Mouse (Mus musculus): Measurements from ENCODE around the gene Lhcgr. TPM values are rescaled to one million over a fixed set of nuclear protein-coding genes. Genes with fewer than 3 reads are reported as not detected.
"Not testable (repeated sequence)": the region's sequence is repeated elsewhere in the genome, so short reads cannot be mapped to it uniquely, and the experiment has no call there.

The Lhcgr gene
- polyA plus RNA-seq (2016; fragmentation: Nextera tagmentation; extraction: Ambion mirVana), result not detected in 2 replicates

DNA sequence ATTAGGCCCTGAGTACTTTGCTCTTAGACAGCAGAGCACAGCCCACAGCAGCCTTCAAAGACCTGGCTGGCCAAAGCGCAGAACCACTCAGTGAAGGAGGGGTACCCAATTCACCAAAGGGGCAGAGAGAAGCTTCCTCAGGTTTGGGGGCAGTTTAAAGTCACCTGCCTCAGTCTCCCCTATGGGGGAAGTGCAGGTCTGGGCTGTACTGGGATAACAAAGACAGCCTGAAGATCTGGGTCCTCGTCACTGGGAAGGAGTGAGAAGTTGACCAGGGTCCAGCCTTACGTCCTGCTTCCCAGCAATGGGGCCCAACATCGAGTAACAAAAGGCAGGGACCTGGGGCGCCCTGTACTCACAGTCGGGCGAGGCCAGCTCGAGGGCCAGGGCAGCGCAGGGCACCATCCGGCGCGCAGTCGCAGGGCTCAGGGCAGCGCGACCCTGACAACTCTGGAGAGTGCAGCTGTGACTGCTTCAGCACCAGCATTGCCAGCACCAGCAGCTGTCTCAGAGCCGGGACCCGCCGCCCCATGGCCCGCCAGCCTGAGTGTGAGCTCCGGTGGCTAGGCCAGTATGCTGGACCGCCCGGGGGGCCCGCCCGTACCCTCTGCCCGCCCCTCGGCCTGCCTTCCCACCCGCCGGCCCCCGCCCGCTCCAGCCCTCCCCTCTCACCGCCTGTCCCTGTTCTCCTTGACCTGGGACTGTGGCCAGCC lies at the start of gene Lhcgr:
Lhcgr (minus strand) TSS at position 551 of the 713 bp plus-strand sequence.
- peaks cover 14% of the 10 kb centered on the region; the same call in 1 of the 2 replicates for H3K27me3 ChIP-seq (replicated peaks)
- no peaks in the 10 kb centered on the region for H3K36me3 ChIP-seq
- no peak within 1 kb of the TSS for H3K9ac ChIP-seq
- ATAC-seq, result 0 out of 2 replicates have a peak, but pooled peaks have one; percentile 32
- H3K9me3 ChIP-seq (replicated peaks), result no peaks in the 10 kb centered on the region
- no peaks in the 10 kb centered on the region for H3K4me1 ChIP-seq
- 21% methylated on average over 31 of the region's 31 CpGs for WGBS (ENCODE audit: insufficient replicate concordance)
- H3K4me3 ChIP-seq, result no peak within 1 kb of the TSS
- peak within 1 kb of the TSS; percentile 39; the same call in 1 of the 2 replicates for H3K4me2 ChIP-seq
- no peak within 1 kb of the TSS for H3K27ac ChIP-seq

DNA sequence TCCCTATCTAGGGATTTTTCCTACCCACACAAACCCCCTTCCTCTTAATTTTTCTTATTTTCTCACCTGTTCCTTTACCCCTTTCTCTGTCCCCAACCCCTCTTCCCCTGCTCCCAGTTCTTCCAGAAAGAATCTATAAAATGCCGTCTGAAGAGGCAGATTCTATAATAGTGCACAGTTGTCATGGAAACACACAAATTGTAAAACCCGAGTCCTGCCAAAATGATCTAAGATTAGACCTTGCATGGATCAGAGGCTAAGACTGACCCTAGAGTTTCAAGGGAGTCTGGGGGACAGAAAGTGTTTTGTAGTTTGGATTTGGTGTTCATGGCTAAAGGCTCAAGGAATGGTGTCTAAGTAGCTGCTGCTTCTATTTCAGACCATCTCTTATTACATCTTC lies 25.8 kb upstream of the Lhcgr start:
- no peak for ATAC-seq
- Histone ChIP-seq H3K4me3 (no peak overlapping the region), H3K27me3 (replicated peaks) (no peaks in the 10 kb centered on the region), H3K9me3 (replicated peaks) (0 out of 2 replicates have a peak, but pooled peaks cover 8% of the 10 kb centered on the region), H3K4me1 (no peaks in the 10 kb centered on the region), H3K9ac (no peak overlapping the region), H3K27ac (no peak overlapping the region), H3K36me3 (no peaks in the 10 kb centered on the region), H3K4me2 (no peak overlapping the region)
- 49% methylated on average over 2 of the region's 2 CpGs for WGBS (ENCODE audit: insufficient replicate concordance)

DNA sequence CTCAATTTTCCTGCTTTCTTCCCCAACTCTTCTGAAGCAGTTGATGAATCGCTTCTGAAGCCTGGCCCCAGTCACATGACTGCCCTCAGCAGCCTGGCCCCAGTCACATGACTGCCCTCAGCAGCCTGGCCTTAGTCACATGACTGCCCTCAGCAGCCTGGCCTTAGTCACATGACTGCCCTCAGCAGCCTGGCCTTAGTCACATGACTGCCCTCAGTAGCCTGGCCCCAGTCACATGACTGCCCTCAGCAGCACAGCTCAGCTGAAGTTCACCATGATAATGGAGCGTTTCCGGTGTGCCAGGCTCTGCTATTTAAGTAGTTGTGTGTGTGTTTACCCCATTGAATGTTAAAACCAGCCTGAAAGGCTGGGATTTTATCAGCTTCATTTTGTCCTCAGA lies 21.2 kb upstream of the Lhcgr start:
- not testable (repeated sequence) for H3K9me3 ChIP-seq (replicated peaks); H3K27me3 ChIP-seq (replicated peaks); H3K36me3 ChIP-seq; H3K4me2 ChIP-seq; H3K9ac ChIP-seq; H3K4me1 ChIP-seq; H3K27ac ChIP-seq; H3K4me3 ChIP-seq; ATAC-seq
- 83% methylated on average over 3 of the region's 3 CpGs for WGBS (ENCODE audit: insufficient replicate concordance)

DNA sequence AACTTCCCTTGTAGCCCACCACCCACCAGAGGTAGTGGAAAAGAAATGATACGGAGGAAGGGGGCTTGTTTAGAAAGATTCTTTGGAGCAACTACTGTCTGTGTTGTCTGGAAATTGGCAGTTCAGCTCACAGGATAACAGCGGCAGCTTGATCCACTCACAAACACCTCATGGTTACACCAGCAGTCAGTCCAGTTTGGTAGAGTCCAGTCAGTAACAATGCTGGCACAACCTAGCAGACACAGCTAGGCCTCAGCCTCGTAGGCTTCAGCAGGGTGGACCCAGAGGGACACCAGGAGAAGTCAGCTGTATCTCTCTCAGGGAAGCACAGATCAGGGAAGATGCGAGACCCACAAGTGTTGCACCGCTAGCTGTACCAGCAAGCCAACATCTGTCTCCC lies 19.0 kb upstream of the Lhcgr start:
- Histone ChIP-seq H3K27ac (no peak overlapping the region), H3K4me3 (no peak overlapping the region), H3K36me3 (no peaks in the 10 kb centered on the region), H3K4me2 (no peak overlapping the region), H3K27me3 (replicated peaks) (no peaks in the 10 kb centered on the region), H3K4me1 (no peaks in the 10 kb centered on the region), H3K9me3 (replicated peaks) (0 out of 2 replicates have a peak, but pooled peaks cover 8% of the 10 kb centered on the region), H3K9ac (no peak overlapping the region)
- ATAC-seq, result no peak
- WGBS (ENCODE audit: insufficient replicate concordance), result 74% methylated on average over 5 of the region's 5 CpGs

DNA sequence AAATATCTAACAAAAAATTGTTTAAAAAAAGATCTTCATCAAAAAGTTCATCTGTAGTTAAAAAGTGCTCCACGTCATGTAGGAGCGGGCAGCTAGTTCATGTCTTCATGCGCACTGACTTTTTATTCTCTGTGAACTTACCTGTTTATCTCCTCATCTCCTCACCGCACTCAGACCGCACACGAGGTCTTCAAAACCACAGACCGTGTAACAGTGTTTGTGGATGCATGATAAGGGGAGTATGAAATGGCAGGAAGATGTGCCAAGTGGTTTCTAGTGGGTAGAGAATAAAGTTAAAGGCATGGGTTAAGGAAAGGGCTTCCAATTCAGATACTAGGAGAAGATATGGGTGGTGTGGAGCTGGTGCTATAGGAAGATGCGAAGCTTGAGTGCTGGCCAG lies 14.6 kb upstream of the Lhcgr start:
- Histone ChIP-seq H3K27me3 (replicated peaks) (no peaks in the 10 kb centered on the region), H3K36me3 (no peaks in the 10 kb centered on the region), H3K9me3 (replicated peaks) (no peaks in the 10 kb centered on the region), H3K4me3 (no peak overlapping the region), H3K4me1 (no peaks in the 10 kb centered on the region), H3K4me2 (no peak overlapping the region), H3K27ac (no peak overlapping the region), H3K9ac (no peak overlapping the region)
- WGBS (ENCODE audit: insufficient replicate concordance), result 52% methylated on average over 8 of the region's 8 CpGs
- ATAC-seq, result no peak

DNA sequence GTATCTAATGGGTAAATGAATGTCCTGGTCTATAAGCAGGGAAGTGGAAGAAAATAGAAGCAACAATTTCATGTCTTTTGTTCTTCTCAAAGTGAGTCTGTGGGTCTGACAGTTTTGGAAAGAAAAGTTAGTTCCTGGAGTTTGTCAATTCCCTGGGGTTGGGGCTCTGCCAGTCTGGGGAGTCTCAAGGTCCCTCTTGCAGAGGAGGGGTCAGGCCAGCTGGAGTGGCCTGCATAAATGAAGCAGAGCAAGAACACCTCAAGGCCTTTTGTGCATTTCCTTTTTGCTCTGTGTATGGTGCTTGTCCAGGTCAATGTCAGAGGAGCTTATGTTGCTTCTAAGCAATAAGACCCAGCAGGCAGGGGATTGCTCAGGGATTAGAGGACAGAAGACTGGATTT lies 11.7 kb upstream of the Lhcgr start:
- no peak for ATAC-seq
- H3K27ac ChIP-seq, result no peak overlapping the region

DNA sequence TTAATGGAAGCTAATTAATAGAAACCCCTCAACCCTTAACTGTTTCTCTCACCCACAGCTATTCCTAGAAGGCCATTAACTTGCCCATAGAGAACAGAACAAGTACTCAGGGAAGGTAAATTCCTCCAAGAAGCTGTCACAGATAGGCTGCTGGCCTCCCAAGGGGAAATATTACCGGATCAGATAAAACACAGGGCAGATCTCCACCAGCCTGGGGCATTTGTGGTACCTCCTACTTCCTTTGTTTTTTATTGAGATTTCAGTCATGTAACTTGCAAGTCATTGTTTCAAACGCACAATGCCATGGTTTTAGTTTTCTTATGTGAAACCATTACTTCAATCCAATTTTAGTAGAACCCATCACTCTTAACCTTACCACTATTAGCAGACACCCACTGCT lies 1.1 kb downstream of the Lhcgr start:
- Histone ChIP-seq H3K27ac (no peak overlapping the region), H3K4me3 (no peak overlapping the region), H3K27me3 (replicated peaks) (peaks cover 14% of the 10 kb centered on the region; the same call in 1 of the 2 replicates), H3K9ac (no peak overlapping the region), H3K36me3 (no peaks in the 10 kb centered on the region), H3K4me1 (no peaks in the 10 kb centered on the region), H3K4me2 (no peak overlapping the region), H3K9me3 (replicated peaks) (no peaks in the 10 kb centered on the region)
- ATAC-seq, result no peak
- WGBS (ENCODE audit: insufficient replicate concordance), result 40% methylated on average over 2 of the region's 2 CpGs

More for the DNA sequence above, 11.7 kb upstream of the Lhcgr start:
- H3K9me3 ChIP-seq (replicated peaks), result no peaks in the 10 kb centered on the region
- H3K9ac ChIP-seq, result no peak overlapping the region
- no peaks in the 10 kb centered on the region for H3K4me1 ChIP-seq
- H3K4me2 ChIP-seq, result no peak overlapping the region
- H3K27me3 ChIP-seq (replicated peaks), result no peaks in the 10 kb centered on the region
- no peak overlapping the region for H3K4me3 ChIP-seq
- no peaks in the 10 kb centered on the region for H3K36me3 ChIP-seq

DNA sequence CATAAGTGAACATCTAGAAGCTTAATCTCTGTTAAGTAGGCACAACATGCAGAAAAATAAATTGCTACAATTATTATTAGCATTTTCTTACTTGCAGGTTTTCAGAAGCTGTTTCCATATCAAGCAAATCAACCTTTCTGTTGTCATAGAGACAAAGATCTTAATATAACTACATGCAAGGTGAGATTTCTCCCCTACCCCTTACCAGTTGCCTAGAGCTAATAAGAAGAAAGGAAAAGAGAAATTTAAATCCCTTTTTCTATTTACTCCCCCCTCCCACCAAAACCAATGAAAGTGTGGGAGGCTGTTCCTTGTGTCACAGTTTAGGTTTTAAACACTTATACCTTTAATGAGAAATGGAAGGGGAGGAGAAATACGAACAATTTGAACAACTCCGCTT lies 3.4 kb downstream of the Lhcgr start:
- H3K4me1 ChIP-seq, result no peaks in the 10 kb centered on the region
- no peak overlapping the region for H3K27ac ChIP-seq
- no peak overlapping the region for H3K4me3 ChIP-seq
- no peak overlapping the region for H3K9ac ChIP-seq
- no peaks in the 10 kb centered on the region for H3K36me3 ChIP-seq
- ATAC-seq, result no peak
- no peak overlapping the region for H3K4me2 ChIP-seq
- WGBS (ENCODE audit: insufficient replicate concordance), result 72% methylated on average over 2 of the region's 2 CpGs
- no peaks in the 10 kb centered on the region for H3K9me3 ChIP-seq (replicated peaks)
- H3K27me3 ChIP-seq (replicated peaks), result peaks cover 14% of the 10 kb centered on the region; the same call in 1 of the 2 replicates

DNA sequence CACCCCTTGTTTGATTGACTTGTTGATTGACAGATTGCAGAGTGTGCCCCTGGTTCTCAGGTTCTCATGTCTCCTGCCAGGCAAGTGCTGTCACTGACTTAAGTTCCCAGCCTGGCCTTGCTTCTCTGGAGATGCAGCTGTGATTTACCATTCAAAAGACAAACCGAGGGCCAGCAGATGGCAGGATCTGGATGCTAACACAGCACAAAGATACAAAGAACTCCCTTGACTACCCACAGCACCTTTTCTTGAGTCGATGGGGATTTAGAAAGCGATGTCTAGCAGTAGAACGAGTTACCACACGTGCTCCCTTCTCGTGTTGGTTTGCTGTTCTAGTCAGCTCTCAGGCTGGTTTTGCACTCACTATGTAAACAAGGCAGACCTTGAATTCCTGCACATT lies 4.9 kb downstream of the Lhcgr start:
- H3K4me1 ChIP-seq, result no peaks in the 10 kb centered on the region
- no peak for ATAC-seq
- no peak overlapping the region for H3K9ac ChIP-seq
- no peak overlapping the region for H3K4me3 ChIP-seq
- H3K36me3 ChIP-seq, result no peaks in the 10 kb centered on the region
- no peak overlapping the region for H3K4me2 ChIP-seq
- peaks cover 11% of the 10 kb centered on the region; the same call in 1 of the 2 replicates for H3K27me3 ChIP-seq (replicated peaks)
- 51% methylated on average over 6 of the region's 6 CpGs for WGBS (ENCODE audit: insufficient replicate concordance)
- no peak overlapping the region for H3K27ac ChIP-seq
- H3K9me3 ChIP-seq (replicated peaks), result no peaks in the 10 kb centered on the region

DNA sequence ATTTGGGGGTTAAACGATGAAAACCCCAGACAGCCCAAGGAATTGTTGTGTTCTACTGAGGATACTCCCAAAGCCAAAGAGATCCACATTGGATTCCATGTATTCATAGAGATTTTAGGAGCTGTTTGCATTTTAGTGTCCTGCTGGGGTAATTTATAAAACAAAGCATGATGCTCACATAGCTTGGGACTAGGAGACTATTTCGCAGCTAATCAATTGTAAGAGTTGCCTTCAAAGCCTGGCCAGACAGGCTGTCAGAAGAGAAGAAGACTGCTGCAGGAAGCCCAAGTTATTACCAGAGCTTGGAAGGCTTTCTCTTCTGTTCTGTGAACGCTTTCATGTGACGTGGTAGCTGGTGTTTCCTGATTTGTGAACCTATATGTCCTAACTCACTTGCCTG lies 5.4 kb downstream of the Lhcgr start:
- no peak overlapping the region for H3K9ac ChIP-seq
- 66% methylated on average over 4 of the region's 4 CpGs for WGBS (ENCODE audit: insufficient replicate concordance)
- H3K9me3 ChIP-seq (replicated peaks), result no peaks in the 10 kb centered on the region
- no peak overlapping the region for H3K4me2 ChIP-seq
- H3K36me3 ChIP-seq, result no peaks in the 10 kb centered on the region
- 0 out of 2 replicates have a peak, but pooled peaks cover 6% of the 10 kb centered on the region for H3K27me3 ChIP-seq (replicated peaks)
- no peaks in the 10 kb centered on the region for H3K4me1 ChIP-seq
- ATAC-seq, result no peak
- no peak overlapping the region for H3K4me3 ChIP-seq
- H3K27ac ChIP-seq, result no peak overlapping the region

DNA sequence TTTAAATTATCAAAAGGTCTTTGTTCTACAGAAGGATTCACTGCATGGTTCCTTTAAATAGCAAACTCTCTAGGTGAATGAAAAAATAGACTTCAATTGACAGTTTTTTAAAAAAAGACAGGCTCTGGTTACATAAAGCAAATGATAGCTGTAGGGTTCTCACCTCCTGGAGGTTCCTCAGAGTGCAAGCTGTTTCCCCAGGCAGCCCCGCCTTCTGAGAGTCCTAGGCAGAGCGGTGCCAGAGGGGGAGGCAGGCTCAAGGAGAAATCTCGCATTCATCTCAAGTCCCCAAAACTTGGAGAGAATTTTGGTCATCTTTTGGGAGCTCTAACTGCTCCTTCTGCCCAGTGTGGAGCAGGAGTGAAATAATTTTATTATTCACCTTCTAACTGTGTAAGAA lies 12.6 kb downstream of the Lhcgr start:
- no peak for ATAC-seq
- no peaks in the 10 kb centered on the region for H3K4me1 ChIP-seq
- 34% methylated on average over 3 of the region's 3 CpGs for WGBS (ENCODE audit: insufficient replicate concordance)

DNA sequence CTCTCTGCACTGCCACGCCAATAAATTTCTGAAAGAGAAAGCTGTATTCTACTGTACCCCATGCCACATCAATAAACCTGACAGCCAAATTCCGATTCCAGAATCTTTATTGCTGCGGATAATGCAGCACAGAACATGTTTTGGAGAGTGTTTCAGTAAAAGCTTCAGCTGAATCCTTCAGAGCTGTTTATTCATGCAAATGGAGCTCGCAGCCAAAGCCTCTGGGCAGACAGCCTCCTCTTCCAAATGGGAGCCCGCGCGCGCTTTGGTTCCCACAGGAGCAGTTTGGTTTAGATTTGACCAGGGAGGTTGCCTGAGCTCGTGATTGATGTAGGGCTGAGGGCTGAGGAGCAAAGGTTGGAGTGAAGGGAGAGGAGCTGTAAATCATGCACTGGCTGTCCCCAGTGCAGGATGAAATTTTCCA lies 17.7 kb downstream of the Lhcgr start:
- no peak overlapping the region for H3K4me2 ChIP-seq

More for the DNA sequence above, 12.6 kb downstream of the Lhcgr start:
- Histone ChIP-seq H3K9ac (no peak overlapping the region), H3K9me3 (replicated peaks) (no peaks in the 10 kb centered on the region), H3K27ac (no peak overlapping the region), H3K4me2 (no peak overlapping the region), H3K36me3 (no peaks in the 10 kb centered on the region), H3K27me3 (replicated peaks) (no peaks in the 10 kb centered on the region), H3K4me3 (no peak overlapping the region)

DNA sequence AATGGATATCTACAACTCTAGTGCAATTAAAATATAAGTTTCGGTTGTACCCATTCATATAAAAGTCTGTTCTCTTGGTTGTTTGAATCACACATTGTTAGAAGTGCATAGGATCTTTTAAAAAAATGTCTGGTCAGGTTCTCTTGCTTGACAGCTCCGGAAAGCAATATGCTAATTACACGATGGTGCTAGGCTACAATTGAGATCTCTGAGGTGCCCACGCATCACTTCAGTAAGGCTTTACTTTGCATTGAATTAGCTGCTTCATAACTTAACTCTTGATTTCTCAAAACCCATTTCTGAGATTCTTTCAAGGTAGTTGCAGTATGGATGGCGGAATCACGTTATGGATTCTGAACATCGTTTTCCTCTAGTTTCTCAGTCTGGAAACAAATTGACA lies 21.7 kb downstream of the Lhcgr start:
- Histone ChIP-seq H3K4me1 (no peaks in the 10 kb centered on the region), H3K27me3 (replicated peaks) (no peaks in the 10 kb centered on the region), H3K4me3 (no peak overlapping the region), H3K27ac (no peak overlapping the region), H3K36me3 (no peaks in the 10 kb centered on the region), H3K9ac (no peak overlapping the region), H3K9me3 (replicated peaks) (no peaks in the 10 kb centered on the region), H3K4me2 (no peak overlapping the region)
- no peak for ATAC-seq
- WGBS (ENCODE audit: insufficient replicate concordance), result 72% methylated on average over 7 of the region's 7 CpGs

More for the DNA sequence above, 17.7 kb downstream of the Lhcgr start:
- no peaks in the 10 kb centered on the region for H3K9me3 ChIP-seq (replicated peaks)
- no peak overlapping the region for H3K9ac ChIP-seq
- no peak overlapping the region for H3K27ac ChIP-seq
- no peaks in the 10 kb centered on the region for H3K36me3 ChIP-seq
- H3K4me1 ChIP-seq, result no peaks in the 10 kb centered on the region
- ATAC-seq, result no peak
- H3K4me3 ChIP-seq, result no peak overlapping the region
- H3K27me3 ChIP-seq (replicated peaks), result no peaks in the 10 kb centered on the region
- 49% methylated on average over 9 of the region's 9 CpGs for WGBS (ENCODE audit: insufficient replicate concordance)

Data from liver, embryonic 12.5 days (tissue).